Mouse (Mus musculus): ENCODE data around the gene Tmem183a. TPM values are rescaled to one million over a fixed set of nuclear protein-coding genes. Genes with fewer than 3 reads are reported as not detected.
A peak's percentile ranks its signal among the peaks of the same experiment; 100 is the strongest.

Gene Tmem183a
- polyA plus RNA-seq, 1 experiment from 2014 or later, result 134 TPM

- Histone ChIP-seq H3K4me1 (replicated peaks; ENCODE audit: control insufficient read depth, insufficient read depth, low read length) (no peaks in the 10 kb centered on the region), H3K9me3 (ENCODE audit: control insufficient read depth, low read length) (no peaks in the 10 kb centered on the region), H3K4me3 (replicated peaks; ENCODE audit: low read length) (no peak overlapping the region), H3K9ac (no peak overlapping the region), H3K36me3 (replicated peaks; ENCODE audit: control insufficient read depth, insufficient read depth) (no peaks in the 10 kb centered on the region), H3K27me3 (ENCODE audit: control insufficient read depth, insufficient read depth, low read length) (no peaks in the 10 kb centered on the region), H3K4me2 (replicated peaks) (no peak overlapping the region), H3K27ac (no peak overlapping the region)
- WGBS, result 99% methylated on average over 3 of the region's 3 CpGs
- no peak for DNase-seq (ENCODE audit: low spot score)
- ATAC-seq (ENCODE audit: low FRiP score), result no peak
Measured at GRCm38 (mm10) chr1:134310729-134311128, 51.0 kb downstream of the Tmem183a start.

DNA sequence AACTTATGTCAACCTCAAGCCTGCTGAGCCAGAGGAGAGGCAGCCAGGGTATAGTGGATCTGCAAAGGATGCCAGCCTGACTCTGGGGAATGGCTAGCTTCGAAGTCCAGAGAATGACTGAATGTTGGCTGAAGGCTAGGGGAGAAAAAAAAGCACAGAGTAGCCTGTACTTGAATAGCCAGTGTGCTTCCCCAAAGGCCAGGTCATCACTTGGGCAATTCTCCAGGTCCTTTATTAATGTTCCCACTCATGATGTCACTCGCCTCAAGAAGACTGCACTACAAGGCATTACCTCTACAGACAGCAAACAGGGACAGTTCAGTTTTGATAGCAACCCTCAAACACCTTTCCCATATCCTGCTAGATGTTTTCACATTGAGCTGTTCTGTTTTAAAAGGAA, 51.5 kb downstream of the Tmem183a start:
- no peaks in the 10 kb centered on the region for H3K9me3 ChIP-seq (ENCODE audit: control insufficient read depth, low read length)
- no peaks in the 10 kb centered on the region for H3K4me1 ChIP-seq (replicated peaks; ENCODE audit: control insufficient read depth, insufficient read depth, low read length)
- 83% methylated on average over 2 of the region's 2 CpGs for WGBS
- no peak overlapping the region for H3K4me3 ChIP-seq (replicated peaks; ENCODE audit: low read length)
- H3K36me3 ChIP-seq (replicated peaks; ENCODE audit: control insufficient read depth, insufficient read depth), result no peaks in the 10 kb centered on the region
- DNase-seq (ENCODE audit: low spot score) (no peak), ATAC-seq (ENCODE audit: low FRiP score) (no peak)
- H3K9ac ChIP-seq, result no peak overlapping the region
- H3K27me3 ChIP-seq (ENCODE audit: control insufficient read depth, insufficient read depth, low read length), result no peaks in the 10 kb centered on the region
- no peak overlapping the region for H3K4me2 ChIP-seq (replicated peaks)
- no peak overlapping the region for H3K27ac ChIP-seq

- H3K9ac ChIP-seq, result no peak overlapping the region
- H3K4me2 ChIP-seq (replicated peaks), result no peak overlapping the region
- ATAC-seq (ENCODE audit: low FRiP score), result 0 out of 2 replicates have a peak, but pooled peaks have one; percentile 8
- WGBS, result 31% methylated on average over 10 of the region's 10 CpGs
- DNase-seq (ENCODE audit: low spot score), result no peak
- no peak overlapping the region for H3K27ac ChIP-seq
- H3K4me3 ChIP-seq (replicated peaks; ENCODE audit: low read length), result no peak overlapping the region
- H3K9me3 ChIP-seq (ENCODE audit: control insufficient read depth, low read length), result no peaks in the 10 kb centered on the region
- peaks cover 7% of the 10 kb centered on the region; the same call in 1 of the 2 replicates for H3K4me1 ChIP-seq (replicated peaks; ENCODE audit: control insufficient read depth, insufficient read depth, low read length)
- no peaks in the 10 kb centered on the region for H3K36me3 ChIP-seq (replicated peaks; ENCODE audit: control insufficient read depth, insufficient read depth)
- no peaks in the 10 kb centered on the region for H3K27me3 ChIP-seq (ENCODE audit: control insufficient read depth, insufficient read depth, low read length)
Measured at GRCm38 (mm10) chr1:134307409-134307808, 54.4 kb downstream of the Tmem183a start.

DNA sequence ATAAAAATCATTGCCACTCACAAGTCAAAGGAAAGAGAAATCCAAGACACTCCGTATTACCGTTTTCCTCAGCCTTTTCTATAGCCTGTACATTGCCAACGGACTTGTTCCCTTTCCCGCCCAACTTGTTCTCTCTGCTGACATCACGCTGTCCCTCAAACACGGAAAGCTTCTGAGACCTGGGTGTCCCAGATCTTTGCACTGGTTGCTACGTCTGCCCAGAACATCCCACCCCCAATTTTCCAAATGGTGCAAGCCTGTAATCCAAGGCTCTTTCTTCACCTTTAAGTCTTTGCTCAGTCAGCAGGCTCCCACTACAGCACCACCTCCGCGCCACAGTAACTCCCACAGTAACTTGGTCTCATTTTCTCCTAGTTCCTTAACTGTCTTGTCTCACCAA, 56.8 kb downstream of the Tmem183a start:
- ATAC-seq (ENCODE audit: low FRiP score) (no peak), DNase-seq (ENCODE audit: low spot score) (no peak)
- no peak overlapping the region for H3K27ac ChIP-seq
- H3K4me1 ChIP-seq (replicated peaks; ENCODE audit: control insufficient read depth, insufficient read depth, low read length), result peaks cover 10% of the 10 kb centered on the region; the same call in 1 of the 2 replicates
- H3K27me3 ChIP-seq (ENCODE audit: control insufficient read depth, insufficient read depth, low read length), result peaks cover 10% of the 10 kb centered on the region
- no peaks in the 10 kb centered on the region for H3K36me3 ChIP-seq (replicated peaks; ENCODE audit: control insufficient read depth, insufficient read depth)
- H3K4me3 ChIP-seq (replicated peaks; ENCODE audit: low read length), result no peak overlapping the region
- no peak overlapping the region for H3K4me2 ChIP-seq (replicated peaks)
- WGBS, result 97% methylated on average over 9 of the region's 9 CpGs
- no peaks in the 10 kb centered on the region for H3K9me3 ChIP-seq (ENCODE audit: control insufficient read depth, low read length)
- H3K9ac ChIP-seq, result no peak overlapping the region

GRCm38 (mm10) chr1:134302568-134303238, 59.1 kb downstream of the Tmem183a start:
- Histone ChIP-seq H3K4me1 (replicated peaks; ENCODE audit: control insufficient read depth, insufficient read depth, low read length) (peaks cover 10% of the 10 kb centered on the region; the same call in 1 of the 2 replicates), H3K4me3 (replicated peaks; ENCODE audit: low read length) (no peak overlapping the region), H3K4me2 (replicated peaks) (no peak overlapping the region), H3K27me3 (ENCODE audit: control insufficient read depth, insufficient read depth, low read length) (peaks cover 21% of the 10 kb centered on the region), H3K27ac (peak overlapping the region; percentile 68), H3K9ac (peak overlapping the region; percentile 28; the same call in 1 of the 2 replicates), H3K36me3 (replicated peaks; ENCODE audit: control insufficient read depth, insufficient read depth) (no peaks in the 10 kb centered on the region), H3K9me3 (ENCODE audit: control insufficient read depth, low read length) (no peaks in the 10 kb centered on the region)
- 21% methylated on average over 8 of the region's 8 CpGs for WGBS
- ATAC-seq (ENCODE audit: low FRiP score), result no peak
- peak; percentile 38 for DNase-seq (ENCODE audit: low spot score)

DNA sequence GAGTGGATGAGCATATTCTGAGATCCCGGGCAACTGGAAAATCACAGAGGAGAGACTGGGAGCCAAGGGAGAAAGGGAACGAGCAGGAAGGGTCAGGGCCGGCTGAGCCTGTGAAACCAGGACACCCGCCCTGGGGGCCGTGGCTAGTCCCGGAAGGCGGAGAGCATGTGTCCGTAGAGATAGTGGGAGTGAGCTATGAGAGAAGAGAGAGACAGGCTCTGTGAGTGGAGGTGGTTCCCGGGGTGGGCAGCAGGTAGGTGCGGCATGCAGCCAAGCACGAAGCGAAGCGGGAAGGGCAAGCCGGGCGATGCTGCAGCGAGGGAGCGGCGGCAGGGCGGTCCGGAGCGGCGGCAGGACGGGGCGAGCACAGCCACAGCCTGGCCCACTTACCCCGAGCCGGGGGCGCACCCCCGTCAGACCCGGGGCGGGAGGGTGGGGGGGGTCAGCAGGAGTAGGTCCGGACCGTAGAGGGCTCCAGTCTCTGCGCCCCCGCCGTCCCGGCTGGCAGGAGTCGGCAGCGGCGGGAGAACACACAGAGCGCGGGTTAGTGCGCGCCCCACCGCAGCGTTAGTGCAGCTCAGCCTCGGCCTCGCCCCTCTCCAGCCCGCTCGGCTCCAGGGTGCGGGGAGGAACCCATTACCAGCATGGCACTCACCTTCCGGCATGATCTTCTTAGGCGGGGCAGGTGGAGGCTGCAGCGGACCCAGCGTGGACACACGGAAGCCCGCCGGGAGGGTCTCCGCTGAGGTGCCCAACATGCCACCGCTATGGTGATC, 63.0 kb downstream of the Tmem183a start:
- H3K9me3 ChIP-seq (ENCODE audit: control insufficient read depth, low read length), result no peaks in the 10 kb centered on the region
- peaks cover 21% of the 10 kb centered on the region for H3K27me3 ChIP-seq (ENCODE audit: control insufficient read depth, insufficient read depth, low read length)
- peak overlapping the region; percentile 75 for H3K4me2 ChIP-seq (replicated peaks)
- no peak overlapping the region for H3K27ac ChIP-seq
- ATAC-seq (ENCODE audit: low FRiP score) (peak; percentile 46; the same call in 1 of the 2 replicates), DNase-seq (ENCODE audit: low spot score) (peak; percentile 47)
- 4% methylated on average over 43 of the region's 59 CpGs for WGBS
- peaks cover 10% of the 10 kb centered on the region; the same call in 1 of the 2 replicates for H3K4me1 ChIP-seq (replicated peaks; ENCODE audit: control insufficient read depth, insufficient read depth, low read length)
- peak overlapping the region; percentile 56 for H3K9ac ChIP-seq
- H3K36me3 ChIP-seq (replicated peaks; ENCODE audit: control insufficient read depth, insufficient read depth), result no peaks in the 10 kb centered on the region
- peak overlapping the region; percentile 38 for H3K4me3 ChIP-seq (replicated peaks; ENCODE audit: low read length)

GRCm38 (mm10) chr1:134297265-134297664, 64.5 kb downstream of the Tmem183a start:
- no peak overlapping the region for H3K4me3 ChIP-seq (replicated peaks; ENCODE audit: low read length)
- no peaks in the 10 kb centered on the region for H3K9me3 ChIP-seq (ENCODE audit: control insufficient read depth, low read length)
- 83% methylated on average over 8 of the region's 8 CpGs for WGBS
- H3K9ac ChIP-seq, result no peak overlapping the region
- H3K4me1 ChIP-seq (replicated peaks; ENCODE audit: control insufficient read depth, insufficient read depth, low read length), result peaks cover 8% of the 10 kb centered on the region; the same call in 1 of the 2 replicates
- H3K27ac ChIP-seq, result no peak overlapping the region
- ATAC-seq (ENCODE audit: low FRiP score) (no peak), DNase-seq (ENCODE audit: low spot score) (no peak)
- peaks cover 21% of the 10 kb centered on the region for H3K27me3 ChIP-seq (ENCODE audit: control insufficient read depth, insufficient read depth, low read length)
- H3K36me3 ChIP-seq (replicated peaks; ENCODE audit: control insufficient read depth, insufficient read depth), result no peaks in the 10 kb centered on the region
- H3K4me2 ChIP-seq (replicated peaks), result no peak overlapping the region

Other genes with a start within 250 kb of the Tmem183a start
- gene Chil1, start 179.8 kb downstream of the Tmem183a start, polyA plus RNA-seq (2014; fragmentation: Nextera tagmentation; extraction: Ambion mirVana), result 2.5 and 3.6 TPM in 2 replicates
- 0.27 TPM in 1 of 2 replicates, not detected in the other for gene Mybph, start 168.5 kb downstream of the Tmem183a start, polyA plus RNA-seq (2014; fragmentation: Nextera tagmentation; extraction: Ambion mirVana)
- gene Adora1, start 126.5 kb downstream of the Tmem183a start, polyA plus RNA-seq (2014; fragmentation: Nextera tagmentation; extraction: Ambion mirVana), result 13.0 and 14.9 TPM in 2 replicates
- 0.13 and 0.17 TPM in 2 replicates for gene Myog, start 72.0 kb downstream of the Tmem183a start, polyA plus RNA-seq (2014; fragmentation: Nextera tagmentation; extraction: Ambion mirVana)
- gene Ppfia4, start 29.1 kb downstream of the Tmem183a start, polyA plus RNA-seq (2014; fragmentation: Nextera tagmentation; extraction: Ambion mirVana), result 20.4 and 22.3 TPM in 2 replicates
- gene 4933406M09Rik, start 24.0 kb upstream of the Tmem183a start, polyA plus RNA-seq (2014; fragmentation: Nextera tagmentation; extraction: Ambion mirVana), result not detected in 2 replicates
- 11.1 and 13.3 TPM in 2 replicates for gene Cyb5r1, start 43.6 kb upstream of the Tmem183a start, polyA plus RNA-seq (2014; fragmentation: Nextera tagmentation; extraction: Ambion mirVana)
- gene Adipor1, start 53.4 kb upstream of the Tmem183a start, polyA plus RNA-seq (2014; fragmentation: Nextera tagmentation; extraction: Ambion mirVana), result 80.3 and 87.5 TPM in 2 replicates
- 31.8 and 37.3 TPM in 2 replicates for gene Klhl12, start 93.6 kb upstream of the Tmem183a start, polyA plus RNA-seq (2014; fragmentation: Nextera tagmentation; extraction: Ambion mirVana)
- gene Rabif, start 132.7 kb upstream of the Tmem183a start, polyA plus RNA-seq (2014; fragmentation: Nextera tagmentation; extraction: Ambion mirVana), result 73.9 and 82.1 TPM in 2 replicates
- not detected in 2 replicates for gene Mgat4e, start 187.7 kb upstream of the Tmem183a start, polyA plus RNA-seq (2014; fragmentation: Nextera tagmentation; extraction: Ambion mirVana)
- gene Kdm5b, start 198.2 kb upstream of the Tmem183a start, polyA plus RNA-seq (2014; fragmentation: Nextera tagmentation; extraction: Ambion mirVana), result 83.0 TPM in 2 replicates

All from hindbrain, embryonic 14.5 days (tissue).